Mouse (Mus musculus) limb, embryonic 10.5 days (tissue): ENCODE results near the gene Rtp4. TPM values are rescaled to one million over a fixed set of nuclear protein-coding genes. Genes with fewer than 3 reads are reported as not detected.

Experiments used
- DNase-seq: peaks from one replicate; pipeline ENCODE4 v3.0.0-alpha.2; 2017; ENCODE audit warnings: low spot score
- H3K27ac ChIP-seq: fragments of 300-500 bp; sonication (generic); 2 replicates; pipeline ENCODE4 v1.5.1; 2016; ENCODE audit warnings: mild to moderate bottlenecking
- H3K27me3 ChIP-seq: fragments of 300-500 bp; sonication (generic); 2 replicates; pipeline ENCODE4 v1.6.1; 2016; ENCODE audit warnings: low read depth, mild to moderate bottlenecking; ENCODE audit not compliant: poor library complexity, severe bottlenecking
- H3K36me3 ChIP-seq: fragments of 300-500 bp; sonication (generic); 2 replicates; pipeline ENCODE4 v1.6.1; 2016; ENCODE audit warnings: mild to moderate bottlenecking, moderate library complexity
- H3K4me1 ChIP-seq: fragments of 300-500 bp; sonication (generic); 2 replicates; pipeline ENCODE4 v1.6.1; 2016
- H3K4me3 ChIP-seq: fragments of 300-500 bp; sonication (generic); 2 replicates; pipeline ENCODE4 v1.5.1; 2016; ENCODE audit warnings: mild to moderate bottlenecking, moderate library complexity
- H3K9me3 ChIP-seq: fragments of 300-500 bp; sonication (generic); replicated peaks from 2 replicates; pipeline ENCODE4 v1.6.1; 2016; ENCODE audit warnings: mild to moderate bottlenecking
- WGBS: fragments of 180-500 bp; shearing (Covaris S2); methylation state at CpG from one replicate; pipeline ENCODE4 v1.1.7; 2016; 5-methylcytosine and 5-hydroxymethylcytosine counted together
- polyA plus RNA-seq: library from polyadenylated mRNA; unstranded; fragments of >200 nt; fragmentation: Nextera tagmentation; extraction: Ambion mirVana; gene quantifications from 2 replicates; pipeline ENCODE4 v1.2.1, GENCODE M21; 2016

Gene Rtp4
- polyA plus RNA-seq, 1 experiment from 2014 or later = 0.98 TPM

- no peaks in the 10 kb centered on the region for H3K9me3 ChIP-seq
- H3K4me1 ChIP-seq = no peaks in the 10 kb centered on the region
- no peaks in the 10 kb centered on the region for H3K27me3 ChIP-seq
- WGBS = 91% methylated on average over 18 of the region's 18 CpGs
- no peaks in the 10 kb centered on the region for H3K36me3 ChIP-seq
- no peak overlapping the region for H3K27ac ChIP-seq
- H3K4me3 ChIP-seq = no peak overlapping the region
- no peak for DNase-seq
These were observed 31.0 kb downstream of the Rtp4 start for GRCm38 (mm10) chr16:23550981-23551582.

DNA sequence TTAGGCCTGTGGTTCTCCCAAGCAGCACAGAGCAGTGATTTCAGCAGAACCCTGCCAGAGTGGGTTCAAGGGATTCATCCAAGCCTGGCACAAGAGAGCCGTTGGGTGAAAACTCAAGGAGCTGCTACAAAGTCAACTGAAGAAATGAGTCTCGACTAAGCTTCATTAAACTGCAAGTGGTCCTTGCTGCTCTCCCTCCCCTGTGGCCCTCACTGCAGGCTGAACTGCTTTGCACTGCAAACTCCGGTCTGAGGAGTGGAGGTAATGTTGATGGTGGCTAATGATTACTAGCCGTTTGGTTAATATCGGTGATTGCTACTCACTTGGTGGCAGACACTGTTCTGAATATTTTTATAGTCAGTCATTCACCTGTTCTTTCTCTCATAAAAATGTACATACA is 34.6 kb downstream of the Rtp4 start:
- H3K27ac ChIP-seq = no peak overlapping the region
- WGBS = 86% methylated on average over 5 of the region's 5 CpGs
- no peak overlapping the region for H3K4me3 ChIP-seq
- DNase-seq = no peak
- no peaks in the 10 kb centered on the region for H3K27me3 ChIP-seq
- no peaks in the 10 kb centered on the region for H3K4me1 ChIP-seq
- H3K9me3 ChIP-seq = no peaks in the 10 kb centered on the region
- no peaks in the 10 kb centered on the region for H3K36me3 ChIP-seq

- no peaks in the 10 kb centered on the region for H3K4me1 ChIP-seq
- H3K4me3 ChIP-seq = no peak overlapping the region
- H3K27me3 ChIP-seq = no peaks in the 10 kb centered on the region
- H3K27ac ChIP-seq = no peak overlapping the region
- no peaks in the 10 kb centered on the region for H3K36me3 ChIP-seq
- DNase-seq = no peak
- no peaks in the 10 kb centered on the region for H3K9me3 ChIP-seq
- WGBS = 93% methylated on average over 5 of the region's 5 CpGs
These were observed 37.1 kb downstream of the Rtp4 start for GRCm38 (mm10) chr16:23557195-23557594.

DNA sequence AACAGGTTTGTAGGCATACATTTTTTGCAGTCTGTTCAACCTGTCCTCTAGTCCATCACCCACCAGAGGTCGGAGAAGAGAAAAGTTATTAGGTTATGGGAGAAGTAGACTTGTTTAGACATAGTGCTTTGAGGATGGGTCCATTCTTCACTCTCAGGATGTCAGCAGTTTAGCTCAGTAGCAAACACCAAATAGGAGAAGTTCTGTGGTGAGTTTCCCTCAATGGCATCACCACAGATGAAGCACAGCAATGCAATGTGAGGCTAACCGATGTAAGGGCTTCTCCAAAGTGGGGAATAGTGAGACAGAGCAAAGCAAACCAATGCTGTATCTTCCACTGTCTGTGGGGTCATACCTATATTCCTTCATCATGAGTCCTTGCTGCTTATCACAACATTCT is 37.6 kb downstream of the Rtp4 start:
- no peak for DNase-seq
- H3K9me3 ChIP-seq = no peaks in the 10 kb centered on the region
- WGBS = 100% methylated on average over 2 of the region's 2 CpGs
- H3K4me3 ChIP-seq = no peak overlapping the region
- no peak overlapping the region for H3K27ac ChIP-seq
- no peaks in the 10 kb centered on the region for H3K36me3 ChIP-seq
- H3K4me1 ChIP-seq = peaks cover 5% of the 10 kb centered on the region; the same call in 1 of the 2 replicates
- no peaks in the 10 kb centered on the region for H3K27me3 ChIP-seq

- Histone ChIP-seq H3K27ac (no peak overlapping the region), H3K27me3 (no peaks in the 10 kb centered on the region), H3K9me3 (no peaks in the 10 kb centered on the region), H3K36me3 (no peaks in the 10 kb centered on the region), H3K4me3 (no peak overlapping the region), H3K4me1 (peaks cover 12% of the 10 kb centered on the region)
- no peak for DNase-seq
- 8% methylated on average over 4 of the region's 4 CpGs for WGBS
These were observed 48.4 kb downstream of the Rtp4 start for GRCm38 (mm10) chr16:23568369-23568958.

DNA sequence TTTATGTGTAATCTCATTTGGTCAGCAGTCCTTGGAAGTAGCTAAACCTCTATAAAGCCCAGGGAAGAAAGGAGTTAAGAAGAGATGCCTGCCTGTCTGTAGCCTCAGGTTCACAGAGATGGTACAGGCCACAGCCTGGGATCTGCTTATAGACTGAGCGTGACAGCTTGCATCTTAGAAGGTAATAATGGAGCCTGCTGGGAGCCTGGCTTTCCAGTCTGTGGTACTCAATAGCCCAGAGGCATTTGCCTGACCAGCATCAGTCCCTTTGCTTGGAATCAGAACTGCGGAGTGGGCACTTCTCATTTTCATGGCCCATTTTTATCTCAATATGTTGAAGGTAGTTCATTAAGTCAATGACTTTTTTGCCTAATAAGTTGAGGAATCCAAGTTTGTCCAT is 54.5 kb downstream of the Rtp4 start:
- DNase-seq = no peak
- Histone ChIP-seq H3K27me3 (no peaks in the 10 kb centered on the region), H3K9me3 (no peaks in the 10 kb centered on the region), H3K4me3 (no peak overlapping the region), H3K36me3 (no peaks in the 10 kb centered on the region), H3K27ac (no peak overlapping the region), H3K4me1 (no peaks in the 10 kb centered on the region)
- WGBS = 84% methylated on average over 2 of the region's 2 CpGs

DNA sequence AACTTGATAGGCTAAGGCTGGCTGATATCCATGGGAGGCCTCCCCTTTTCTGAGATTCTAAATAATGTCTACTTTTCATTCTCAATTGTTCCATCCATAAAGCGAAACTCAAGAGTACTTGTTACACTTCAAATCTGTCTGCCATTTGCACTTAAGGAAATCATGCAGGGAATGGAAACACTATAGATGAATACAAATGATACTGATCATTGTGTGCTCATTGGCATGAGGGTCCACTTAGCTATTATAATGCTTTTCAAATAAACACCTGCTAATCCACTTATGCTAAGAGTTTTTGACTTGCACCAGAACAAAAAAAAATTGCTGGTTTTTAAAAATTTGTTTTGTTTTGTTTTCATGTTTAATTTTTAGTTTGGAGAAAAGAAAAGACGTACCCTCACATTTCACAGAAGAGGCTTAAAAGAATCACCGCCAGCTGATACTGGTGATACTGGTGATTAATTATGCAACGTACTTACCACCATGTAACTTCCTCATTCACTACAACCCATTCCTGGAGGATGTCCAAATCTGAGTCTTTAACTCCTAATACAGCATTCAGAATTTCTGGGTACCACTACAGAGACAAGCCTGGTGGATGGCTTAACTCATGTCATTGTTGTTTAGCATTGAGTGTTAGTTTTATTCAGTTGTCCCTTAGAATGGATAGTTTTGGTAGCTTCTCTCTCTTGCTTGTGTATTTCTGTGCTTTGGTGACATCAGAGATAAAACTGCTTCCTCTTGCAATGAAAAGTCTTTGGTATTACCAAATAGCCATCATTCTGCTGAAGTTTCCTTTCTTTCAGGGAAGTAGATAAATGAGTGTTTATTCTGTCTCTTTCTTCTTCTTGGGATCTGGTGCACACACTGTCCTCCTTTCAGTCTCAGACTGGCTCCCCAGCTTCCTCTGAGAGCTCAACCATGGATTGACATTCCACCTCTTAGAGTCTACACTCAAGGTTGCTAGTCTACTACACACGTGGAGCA is 71.3 kb downstream of the Rtp4 start:
- DNase-seq = no peak
- no peaks in the 10 kb centered on the region for H3K9me3 ChIP-seq
- H3K27me3 ChIP-seq = no peaks in the 10 kb centered on the region
- H3K4me3 ChIP-seq = no peak overlapping the region
- no peaks in the 10 kb centered on the region for H3K4me1 ChIP-seq
- no peaks in the 10 kb centered on the region for H3K36me3 ChIP-seq
- 86% methylated on average over 5 of the region's 5 CpGs for WGBS
- no peak overlapping the region for H3K27ac ChIP-seq

DNA sequence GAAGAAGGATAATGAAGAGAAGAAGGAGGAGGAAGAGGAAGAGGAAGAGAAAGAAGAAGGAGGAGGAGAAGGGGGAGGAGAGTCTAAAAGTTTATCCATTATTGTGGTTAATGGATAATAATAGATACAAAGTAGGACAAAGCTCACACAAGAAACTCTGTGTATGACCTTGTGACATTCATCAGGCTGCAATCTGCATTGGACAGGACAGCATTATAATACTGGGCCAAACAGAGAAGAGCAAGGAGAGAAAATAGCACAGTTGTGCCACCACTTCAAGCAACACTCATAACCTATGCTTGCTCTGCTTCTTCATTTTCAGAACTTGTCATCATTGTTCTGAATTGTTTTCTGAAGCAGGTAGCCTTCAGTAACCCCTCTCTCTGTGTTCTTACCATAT is 72.4 kb downstream of the Rtp4 start:
- Histone ChIP-seq H3K4me1 (no peaks in the 10 kb centered on the region), H3K4me3 (no peak overlapping the region), H3K27ac (no peak overlapping the region), H3K36me3 (no peaks in the 10 kb centered on the region), H3K9me3 (no peaks in the 10 kb centered on the region), H3K27me3 (no peaks in the 10 kb centered on the region)
- no peak for DNase-seq

- H3K4me1 ChIP-seq = no peaks in the 10 kb centered on the region
- H3K27ac ChIP-seq = no peak overlapping the region
- WGBS = 86% methylated on average over 3 of the region's 3 CpGs
- no peak for DNase-seq
- H3K27me3 ChIP-seq = no peaks in the 10 kb centered on the region
- no peak overlapping the region for H3K4me3 ChIP-seq
- H3K36me3 ChIP-seq = no peaks in the 10 kb centered on the region
- no peaks in the 10 kb centered on the region for H3K9me3 ChIP-seq
These were observed 76.6 kb downstream of the Rtp4 start for GRCm38 (mm10) chr16:23596696-23597095.

DNA sequence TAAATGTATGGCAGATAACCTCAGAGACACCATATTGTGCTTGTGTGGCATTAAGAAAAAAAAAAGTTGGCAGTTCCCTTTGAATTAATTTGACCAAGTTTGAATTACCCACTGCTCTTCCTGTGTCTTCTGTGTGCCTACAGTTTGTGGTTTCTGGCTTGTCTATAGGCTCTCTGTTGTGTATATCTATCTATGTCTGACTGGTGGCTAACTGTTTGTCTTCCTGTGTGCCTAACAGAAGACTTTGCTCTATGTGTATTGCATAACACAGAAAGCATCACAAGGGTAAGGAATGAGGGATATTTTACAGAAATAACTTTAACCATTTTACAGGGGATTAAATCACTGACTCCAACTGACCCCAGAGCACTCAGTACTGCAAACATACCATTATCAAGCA is 77.9 kb downstream of the Rtp4 start:
- Histone ChIP-seq H3K27ac (no peak overlapping the region), H3K36me3 (no peaks in the 10 kb centered on the region), H3K27me3 (no peaks in the 10 kb centered on the region), H3K9me3 (no peaks in the 10 kb centered on the region), H3K4me3 (no peak overlapping the region), H3K4me1 (no peaks in the 10 kb centered on the region)
- no peak for DNase-seq

- DNase-seq = no peak
- no peaks in the 10 kb centered on the region for H3K27me3 ChIP-seq
- no peaks in the 10 kb centered on the region for H3K9me3 ChIP-seq
- no peak overlapping the region for H3K27ac ChIP-seq
- 92% methylated on average over 2 of the region's 2 CpGs for WGBS
- H3K36me3 ChIP-seq = no peaks in the 10 kb centered on the region
- no peaks in the 10 kb centered on the region for H3K4me1 ChIP-seq
- no peak overlapping the region for H3K4me3 ChIP-seq
These were observed 86.1 kb downstream of the Rtp4 start for GRCm38 (mm10) chr16:23606220-23606619.

DNA sequence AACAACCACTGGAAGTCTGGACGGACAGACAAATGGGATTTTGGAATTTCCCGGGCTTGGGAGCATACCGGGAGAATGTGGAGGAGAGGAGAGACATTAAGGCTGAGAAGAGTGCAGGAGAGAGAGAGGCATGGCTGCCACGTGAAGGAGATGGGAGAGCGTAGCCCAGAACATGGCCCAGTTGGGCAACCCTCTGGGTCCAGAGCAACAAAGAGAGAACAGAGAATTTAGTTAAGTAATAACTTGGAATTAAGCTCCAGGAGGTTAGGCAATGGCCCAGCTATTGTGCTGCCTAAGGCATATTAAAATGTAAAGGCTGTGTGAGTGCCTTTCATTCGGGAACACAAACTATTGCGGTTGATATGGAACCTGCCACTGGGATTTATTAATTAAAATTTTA is 86.6 kb downstream of the Rtp4 start:
- DNase-seq = no peak

GRCm38 (mm10) chr16:23607911-23608410 is 87.9 kb downstream of the Rtp4 start:
- WGBS = 43% methylated on average over 1 of the region's 1 CpGs
- Histone ChIP-seq H3K4me3 (no peak overlapping the region), H3K9me3 (no peaks in the 10 kb centered on the region), H3K27me3 (no peaks in the 10 kb centered on the region), H3K27ac (no peak overlapping the region), H3K36me3 (no peaks in the 10 kb centered on the region), H3K4me1 (no peaks in the 10 kb centered on the region)
- DNase-seq = no peak

More for the DNA sequence above, 86.6 kb downstream of the Rtp4 start:
- Histone ChIP-seq H3K27me3 (no peaks in the 10 kb centered on the region), H3K9me3 (no peaks in the 10 kb centered on the region), H3K4me3 (no peak overlapping the region), H3K36me3 (no peaks in the 10 kb centered on the region), H3K27ac (no peak overlapping the region), H3K4me1 (no peaks in the 10 kb centered on the region)
- WGBS = 96% methylated on average over 7 of the region's 7 CpGs
